Mouse (Mus musculus): Measurements from ENCODE around the gene Lair1.

DNA sequence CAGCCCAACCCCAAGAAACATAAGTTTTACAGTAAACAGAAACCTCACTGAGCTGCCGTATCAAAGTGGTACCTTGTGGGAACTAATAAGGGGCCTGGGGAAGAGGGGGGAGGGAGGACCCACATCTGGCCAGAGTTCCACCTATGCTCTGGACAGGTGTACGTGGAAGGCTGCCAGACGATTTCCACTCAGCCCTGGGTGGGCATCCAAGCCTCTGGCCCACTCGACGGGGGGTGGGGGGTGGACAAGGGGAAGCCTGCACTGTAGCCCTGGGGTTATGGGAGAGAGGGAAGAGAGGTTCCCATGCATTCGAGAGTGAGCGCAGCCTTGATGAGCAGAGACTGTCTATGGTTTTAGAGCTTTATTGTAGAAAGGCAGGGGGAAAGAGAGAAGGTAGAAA, 16.5 kb upstream of the Lair1 start:
- TF ChIP-seq MAFK (IDR thresholded peaks at IDR 0.05; ENCODE audit: insufficient read depth, low read depth, low read length) (no peak), ZNF384 (IDR thresholded peaks at IDR 0.05; ENCODE audit: low read depth, low read length) (no peak), CHD2 (IDR thresholded peaks at IDR 0.05; ENCODE audit: low read depth, low read length) (no peak), ZC3H11A (IDR thresholded peaks at IDR 0.05; ENCODE audit: borderline replicate concordance, low read depth, low read length) (no peak), HCFC1 (IDR thresholded peaks at IDR 0.05; ENCODE audit: borderline replicate concordance, insufficient read depth, low read length) (no peak)
